Comparison of ENCODE assay signal across 24 mouse cellular contexts in genomic region chr2:144382624-144383138, GRCm38 (mm10). TPM values are rescaled to one million over a fixed set of nuclear protein-coding genes. Genes with fewer than 3 reads are reported as not detected.
DNase-seq lines count a peak whose midpoint lies in the region; ATAC-seq lines count a peak whose summit lies in the region.
"Had no signal": no experiment of that assay in that cellular context is flagged by ENCODE, and none has a peak within 500 bp of the region (broad histone marks: within the 10 kb centered on the region; RNA-seq: fewer than 3 reads in every experiment).

No protein-coding gene starts in this region.

- 58% methylated on average over 7 of the region's 7 CpGs for WGBS in liver, embryonic 12.5 days (ENCODE audit: insufficient replicate concordance)
- WGBS in liver, embryonic 16.5 days (ENCODE audit: insufficient replicate concordance) = 43% methylated on average over 7 of the region's 7 CpGs

- ATAC-seq in erythroblast, adult 5-6 weeks (replicated peaks; ENCODE audit: low FRiP score, poor library complexity, severe bottlenecking) = peak; percentile 48; the same call in 1 of the 2 replicates
- peak; percentile 81 for ATAC-seq in liver, embryonic 12.5 days
- ATAC-seq in liver, embryonic 16.5 days (ENCODE audit: low read depth) = peak; percentile 74
- ATAC-seq: forebrain, embryonic 15.5 days; hindbrain, embryonic 16.5 days had no signal

- H3K4me3 ChIP-seq in liver, embryonic 12.5 days = no peak overlapping the region
- H3K4me3 ChIP-seq in liver, embryonic 16.5 days (ENCODE audit: low read depth, low read length) = no peak overlapping the region
- H3K4me3 ChIP-seq: embryonic facial prominence, embryonic 13.5 days; forebrain, embryonic 10.5 days; forebrain, embryonic 15.5 days; heart, embryonic 10.5 days; hindbrain, embryonic 12.5 days had no signal

- H3K27ac ChIP-seq in liver, embryonic 12.5 days = peak overlapping the region; percentile 22; the same call in 1 of the 2 replicates
- H3K27ac ChIP-seq in liver, embryonic 16.5 days (ENCODE audit: low read length) = no peak overlapping the region
- H3K27ac ChIP-seq: embryonic facial prominence, embryonic 13.5 days; forebrain, embryonic 10.5 days; forebrain, embryonic 15.5 days; heart, embryonic 10.5 days; hindbrain, embryonic 12.5 days had no signal

- peak overlapping the region; percentile 10; the same call in 1 of the 2 replicates for H3K4me2 ChIP-seq in liver, embryonic 12.5 days
- H3K4me2 ChIP-seq in liver, embryonic 16.5 days (ENCODE audit: low read depth, low read length) = no peak overlapping the region
- H3K4me2 ChIP-seq: embryonic facial prominence, embryonic 13.5 days; forebrain, embryonic 15.5 days; hindbrain, embryonic 12.5 days had no signal

- peaks cover 15% of the 10 kb centered on the region for H3K4me1 ChIP-seq in liver, embryonic 12.5 days
- peaks cover 7% of the 10 kb centered on the region for H3K4me1 ChIP-seq in liver, embryonic 16.5 days (ENCODE audit: control insufficient read depth, low read depth, low read length)
- H3K4me1 ChIP-seq: embryonic facial prominence, embryonic 13.5 days; forebrain, embryonic 10.5 days; forebrain, embryonic 15.5 days; hindbrain, embryonic 12.5 days had no signal

- H3K27me3 ChIP-seq in liver, embryonic 12.5 days (replicated peaks) = no peaks in the 10 kb centered on the region
- no peaks in the 10 kb centered on the region for H3K27me3 ChIP-seq in liver, embryonic 16.5 days (ENCODE audit: control insufficient read depth, insufficient read depth, low read depth, low read length)
- H3K27me3 ChIP-seq: embryonic facial prominence, embryonic 13.5 days; forebrain, embryonic 15.5 days; hindbrain, embryonic 12.5 days had no signal

- H3K9me3 ChIP-seq in liver, embryonic 12.5 days (replicated peaks) = no peaks in the 10 kb centered on the region
- no peaks in the 10 kb centered on the region for H3K9me3 ChIP-seq in liver, embryonic 16.5 days (replicated peaks; ENCODE audit: control insufficient read depth, low read length)
- H3K9me3 ChIP-seq: embryonic facial prominence, embryonic 13.5 days; forebrain, embryonic 10.5 days; forebrain, embryonic 15.5 days; heart, embryonic 10.5 days; hindbrain, embryonic 12.5 days had no signal

- peaks cover 88% of the 10 kb centered on the region for H3K36me3 ChIP-seq in liver, embryonic 12.5 days
- peaks cover 22% of the 10 kb centered on the region for H3K36me3 ChIP-seq in liver, embryonic 16.5 days (ENCODE audit: control insufficient read depth, insufficient read depth)

- no peak overlapping the region for H3K9ac ChIP-seq in liver, embryonic 12.5 days
- H3K9ac ChIP-seq in liver, embryonic 16.5 days (ENCODE audit: low read depth, low read length) = no peak overlapping the region
- H3K9ac ChIP-seq: embryonic facial prominence, embryonic 13.5 days; forebrain, embryonic 15.5 days; hindbrain, embryonic 12.5 days had no signal

- peak; percentile 19 for DNase-seq in c-Kit-positive CD71-positive TER-119-positive erythroid progenitor cells, embryonic 14.5 days (ENCODE audit: low spot score)
- DNase-seq in lung, postnatal 4 days = no peak
- DNase-seq in testis, postnatal 14 days (ENCODE audit: low spot score) = no peak
- DNase-seq in heart, adult 18-20 months = no peak
- no peak for DNase-seq in adrenal gland, adult 8-10 months
- DNase-seq: adrenal gland, adult 2 months; adrenal gland, postnatal 36 days; cerebellum, adult 11 months; cerebellum, adult 9-10 months; cerebellum, postnatal 36 days; gastrocnemius, postnatal 14 days; heart, postnatal 10 days; heart, postnatal 4 days had no signal

RNA-seq across cellular contexts. Expression of gene Pet117, which starts 13.9 kb away (rescaled TPM):
- not detected in 2 replicates for total RNA-seq in erythroblast, adult 5-6 weeks (2015; ENCODE audit: low replicate concordance)
- total RNA-seq in erythroblast, adult 5-6 weeks (2017; ENCODE audit: low replicate concordance) = 5.4 TPM in 1 of 2 replicates, not detected in the other
- polyA plus RNA-seq in liver, embryonic 12.5 days (2016; fragmentation: Nextera tagmentation; extraction: Ambion mirVana) = 0.74 TPM in 1 of 2 replicates, not detected in the other
- polyA plus RNA-seq in liver, embryonic 16.5 days (2015; fragmentation: Nextera tagmentation; extraction: Ambion mirVana) = 0.63 and 1.1 TPM in 2 replicates
- total RNA-seq in heart, adult 18-20 months (2021) = 10 to 100 TPM in 1 of 2 experiments, 1 to 10 TPM in 1; 8.8 to 10.7 TPM
- 10 to 100 TPM in 2 of 4 experiments, 1 to 10 TPM in 2; 7.0 to 12.5 (median 9.8) TPM for total RNA-seq in adrenal gland, adult 8-10 months (2022)
- total RNA-seq: ES-E14 had no signal
- polyA plus RNA-seq: adrenal gland, adult 2 months; forebrain, embryonic 15.5 days; gonadal fat pad, adult 2 months; heart, embryonic 10.5 days had no signal

RNA-seq across cellular contexts. Expression of gene Kat14, which starts 13.9 kb away (rescaled TPM):
- 7.1 and 8.6 TPM in 2 replicates for total RNA-seq in erythroblast, adult 5-6 weeks (2015; ENCODE audit: low replicate concordance)
- total RNA-seq in erythroblast, adult 5-6 weeks (2017; ENCODE audit: low replicate concordance) = 9.5 and 13.5 TPM in 2 replicates
- 26.3 and 28.3 TPM in 2 replicates for polyA plus RNA-seq in liver, embryonic 12.5 days (2016; fragmentation: Nextera tagmentation; extraction: Ambion mirVana)
- polyA plus RNA-seq in liver, embryonic 16.5 days (2015; fragmentation: Nextera tagmentation; extraction: Ambion mirVana) = 12.9 and 15.3 TPM in 2 replicates
- 10 to 100 TPM; 27.4 to 27.5 TPM for total RNA-seq in heart, adult 18-20 months (2021)
- 10 to 100 TPM; 26.2 to 34.0 (median 31.5) TPM for total RNA-seq in adrenal gland, adult 8-10 months (2022)

RNA-seq across cellular contexts. Expression of gene Ovol2, which starts 50.7 kb away (rescaled TPM):
- total RNA-seq in erythroblast, adult 5-6 weeks (2015; ENCODE audit: low replicate concordance) = not detected in 2 replicates
- total RNA-seq in erythroblast, adult 5-6 weeks (2017; ENCODE audit: low replicate concordance) = not detected in 2 replicates
- polyA plus RNA-seq in liver, embryonic 12.5 days (2016; fragmentation: Nextera tagmentation; extraction: Ambion mirVana) = 0.08 TPM in 1 of 2 replicates, not detected in the other
- polyA plus RNA-seq in liver, embryonic 16.5 days (2015; fragmentation: Nextera tagmentation; extraction: Ambion mirVana) = 0.06 TPM in 1 of 2 replicates, not detected in the other
- total RNA-seq in heart, adult 18-20 months (2021) = not detected
- total RNA-seq in adrenal gland, adult 8-10 months (2022) = not detected
- total RNA-seq: adrenal gland, adult 2 months; adrenal gland, postnatal 36 days; gastrocnemius, postnatal 14 days; heart, postnatal 10 days; heart, postnatal 4 days had no signal
- polyA plus RNA-seq: adrenal gland, adult 2 months; forebrain, embryonic 15.5 days; hindbrain, embryonic 16.5 days had no signal
